8 mouse cellular contexts compared by ENCODE assay signal in genomic region chr15:96695455-96696421, GRCm38 (mm10). TPM values are rescaled to one million over a fixed set of nuclear protein-coding genes. Genes with fewer than 3 reads are reported as not detected.
DNase-seq lines count a peak whose midpoint lies in the region; ATAC-seq and TF ChIP-seq lines count a peak whose summit lies in the region.

No protein-coding gene starts in this region.

- DNase-seq in adrenal gland, adult 2 months, result peak; percentile 40
- DNase-seq in adrenal gland, adult 8-10 months, result no peak
- DNase-seq in ES-CJ7 (ENCODE audit: low read depth, low spot score), result peak; percentile 50
- DNase-seq in forebrain, embryonic 14.5 days (ENCODE audit: low spot score), result no peak
- DNase-seq in lung, postnatal 0 days (ENCODE audit: low spot score), result peak; percentile 80
- no peak for DNase-seq in frontal cortex, postnatal 25 days (ENCODE audit: low spot score in 2 of 2)
- DNase-seq in left cerebral cortex, postnatal 36 days (ENCODE audit: low spot score in 2 of 2), result no peak

- peaks cover 29% of the 10 kb centered on the region for H3K4me1 ChIP-seq in forebrain, embryonic 14.5 days (ENCODE audit: control insufficient read depth, insufficient read depth, low read length)
- H3K4me1 ChIP-seq in intestine, embryonic 16.5 days (ENCODE audit: control insufficient read depth, insufficient read depth, low read length), result peaks cover 29% of the 10 kb centered on the region
- peaks cover 10% of the 10 kb centered on the region; the same call in 1 of the 2 replicates for H3K4me1 ChIP-seq in lung, postnatal 0 days (ENCODE audit: insufficient read depth, low read depth, low read length)

- peak overlapping the region; percentile 100 for H3K9ac ChIP-seq in forebrain, embryonic 14.5 days (ENCODE audit: low read length)
- H3K9ac ChIP-seq in intestine, embryonic 16.5 days (ENCODE audit: low read depth, low read length), result peak overlapping the region; percentile 22; the same call in 1 of the 2 replicates
- 0 out of 2 replicates have a peak overlapping the region, but pooled peaks have one; percentile 24 for H3K9ac ChIP-seq in lung, postnatal 0 days (replicated peaks; ENCODE audit: low read depth)

- no peaks in the 10 kb centered on the region for H3K9me3 ChIP-seq in forebrain, embryonic 14.5 days (replicated peaks; ENCODE audit: control insufficient read depth, low read length)
- no peaks in the 10 kb centered on the region for H3K9me3 ChIP-seq in intestine, embryonic 16.5 days (ENCODE audit: control insufficient read depth, low read length)
- H3K9me3 ChIP-seq in lung, postnatal 0 days (ENCODE audit: low read length), result no peaks in the 10 kb centered on the region

- peaks cover 78% of the 10 kb centered on the region for H3K36me3 ChIP-seq in forebrain, embryonic 14.5 days (ENCODE audit: control insufficient read depth, insufficient read depth, low read length)
- H3K36me3 ChIP-seq in intestine, embryonic 16.5 days (ENCODE audit: control insufficient read depth, insufficient read depth, low read length), result peaks cover 46% of the 10 kb centered on the region
- peaks cover 48% of the 10 kb centered on the region for H3K36me3 ChIP-seq in lung, postnatal 0 days (ENCODE audit: insufficient read depth, low read length)

- H3K27ac ChIP-seq in forebrain, embryonic 14.5 days (ENCODE audit: low read depth, low read length), result no peak overlapping the region
- 0 out of 2 replicates have a peak overlapping the region, but pooled peaks have one; percentile 10 for H3K27ac ChIP-seq in intestine, embryonic 16.5 days (ENCODE audit: low read length)
- 0 out of 2 replicates have a peak overlapping the region, but pooled peaks have one; percentile 11 for H3K27ac ChIP-seq in lung, postnatal 0 days (ENCODE audit: low read length)

- WGBS in forebrain, embryonic 14.5 days, result 75% methylated on average over 26 of the region's 26 CpGs
- 63% methylated on average over 26 of the region's 26 CpGs for WGBS in intestine, embryonic 16.5 days
- WGBS in lung, postnatal 0 days, result 36% methylated on average over 26 of the region's 26 CpGs

- H3K4me2 ChIP-seq in forebrain, embryonic 14.5 days (ENCODE audit: low read length), result peak overlapping the region; percentile 88
- peak overlapping the region; percentile 81 for H3K4me2 ChIP-seq in intestine, embryonic 16.5 days (ENCODE audit: low read depth, low read length)
- peak overlapping the region; percentile 82 for H3K4me2 ChIP-seq in lung, postnatal 0 days (replicated peaks; ENCODE audit: low read depth, low read length)

- intact Hi-C loops in left cerebral cortex, postnatal 36 days (cut with DNase I), result loop anchor here (5.0 kb wide), 2 partner anchors 53 to 242 kb away; partner anchors contain the start of gene Slc38a1

- peak overlapping the region; percentile 95 for H3K4me3 ChIP-seq in forebrain, embryonic 14.5 days (ENCODE audit: low read depth, low read length)
- peak overlapping the region; percentile 91 for H3K4me3 ChIP-seq in intestine, embryonic 16.5 days (ENCODE audit: low read length)
- H3K4me3 ChIP-seq in lung, postnatal 0 days (ENCODE audit: low read depth, low read length), result peak overlapping the region; percentile 94; the same call in 1 of the 2 replicates

- peak; percentile 35; the same call in 1 of the 2 replicates for TF ChIP-seq CTCF in lung, postnatal 0 days (IDR thresholded peaks at IDR 0.05)

- TF ChIP-seq EP300 in lung, postnatal 0 days (IDR thresholded peaks at IDR 0.05), result no peak

- H3K27me3 ChIP-seq in forebrain, embryonic 14.5 days (replicated peaks; ENCODE audit: control insufficient read depth, insufficient read depth, low read length), result no peaks in the 10 kb centered on the region
- no peaks in the 10 kb centered on the region for H3K27me3 ChIP-seq in intestine, embryonic 16.5 days (replicated peaks; ENCODE audit: control insufficient read depth, insufficient read depth, low read length)
- no peaks in the 10 kb centered on the region for H3K27me3 ChIP-seq in lung, postnatal 0 days (replicated peaks; ENCODE audit: insufficient read depth, low read length)

- no peak for ATAC-seq in forebrain, embryonic 14.5 days
- no peak for ATAC-seq in intestine, embryonic 16.5 days
- no peak for ATAC-seq in lung, postnatal 0 days

RNA-seq across cellular contexts. Expression of gene Slc38a2, which starts 3.8 kb away (rescaled TPM):
- 100 to 1,000 TPM; 113 to 208 TPM for total RNA-seq in adrenal gland, adult 2 months (2021)
- polyA plus RNA-seq in adrenal gland, adult 2 months (2012; rRNA removed), result 20.4 and 30.4 TPM in 2 replicates
- total RNA-seq in adrenal gland, adult 8-10 months (2022), result 100 to 1,000 TPM; 132 to 148 (median 137) TPM
- 142 and 195 TPM in 2 replicates for polyA plus RNA-seq in forebrain, embryonic 14.5 days (2014; fragmentation: Nextera tagmentation; extraction: Ambion mirVana)
- polyA plus RNA-seq in intestine, embryonic 16.5 days (2015; fragmentation: Nextera tagmentation; extraction: Ambion mirVana), result 74.2 and 78.7 TPM in 2 replicates
- polyA plus RNA-seq in lung, postnatal 0 days (2015; fragmentation: Nextera tagmentation; extraction: Ambion mirVana), result 66.6 and 75.3 TPM in 2 replicates
- 10 to 100 TPM; 76.0 to 96.7 TPM for total RNA-seq in left cerebral cortex, postnatal 36 days (2021)

RNA-seq across cellular contexts. Expression of gene Slc38a1, which starts 53.0 kb away (rescaled TPM):
- 10 to 100 TPM; 25.3 to 29.1 TPM for total RNA-seq in adrenal gland, adult 2 months (2021)
- 4.4 and 6.5 TPM in 2 replicates for polyA plus RNA-seq in adrenal gland, adult 2 months (2012; rRNA removed)
- 10 to 100 TPM; 23.1 to 32.4 (median 27.6) TPM for total RNA-seq in adrenal gland, adult 8-10 months (2022)
- polyA plus RNA-seq in forebrain, embryonic 14.5 days (2014; fragmentation: Nextera tagmentation; extraction: Ambion mirVana), result 100 and 129 TPM in 2 replicates
- 111 and 116 TPM in 2 replicates for polyA plus RNA-seq in intestine, embryonic 16.5 days (2015; fragmentation: Nextera tagmentation; extraction: Ambion mirVana)
- polyA plus RNA-seq in lung, postnatal 0 days (2015; fragmentation: Nextera tagmentation; extraction: Ambion mirVana), result 13.5 and 14.5 TPM in 2 replicates
- total RNA-seq in left cerebral cortex, postnatal 36 days (2021), result 100 to 1,000 TPM; 103 TPM

Comparison
In these comparisons a context has a peak if more than half of its experiments do, and no peak if none do; other contexts are left out.
1. DNase-seq: peak in adrenal gland, adult 2 months (single experiment), ES-CJ7 (single experiment) and lung, postnatal 0 days (single experiment); none in adrenal gland, adult 8-10 months (single experiment), forebrain, embryonic 14.5 days (single experiment), frontal cortex, postnatal 25 days (0 of 2) and left cerebral cortex, postnatal 36 days (0 of 2).
2. H3K9ac ChIP-seq: peak in every context shown above with its lines; median percentile 100 in forebrain, embryonic 14.5 days; 24 in lung, postnatal 0 days; 22 in intestine, embryonic 16.5 days.
3. Peak in every context shown above with its lines, with median percentiles within 50 percentile points of each other: H3K4me2 ChIP-seq and H3K4me3 ChIP-seq.